Mouse (Mus musculus): Measurements from ENCODE around the gene Gmds. TPM values are rescaled to one million over a fixed set of nuclear protein-coding genes. Genes with fewer than 3 reads are reported as not detected.

Gmds gene
- polyA plus RNA-seq, 1 experiment: 5.2 TPM

- no peak for TF ChIP-seq POLR2A (IDR thresholded peaks at IDR 0.05; ENCODE audit: control insufficient read depth, low read depth, low read length)
- TF ChIP-seq CTCF (IDR thresholded peaks at IDR 0.05; ENCODE audit: control insufficient read depth, insufficient read depth, insufficient replicate concordance, low read depth, low read length): no peak
- Histone ChIP-seq H3K27me3 (ENCODE audit: control insufficient read depth, insufficient read depth, low read length) (no peaks in the 10 kb centered on the region), H3K4me3 (ENCODE audit: control insufficient read depth, low read depth, low read length) (no peak overlapping the region), H3K27ac (ENCODE audit: control insufficient read depth, insufficient read depth, low read depth, low read length) (no peak overlapping the region), H3K36me3 (ENCODE audit: control insufficient read depth, insufficient read depth, low read length) (no peaks in the 10 kb centered on the region), H3K4me1 (ENCODE audit: control insufficient read depth, insufficient read depth, low read length) (no peaks in the 10 kb centered on the region)
Measured at GRCm38 (mm10) chr13:32158240-32158639, 180.3 kb downstream of the Gmds start.

GRCm38 (mm10) chr13:32145916-32146315 lies 192.6 kb downstream of the Gmds start:
- TF ChIP-seq POLR2A (IDR thresholded peaks at IDR 0.05; ENCODE audit: control insufficient read depth, low read depth, low read length) (no peak), CTCF (IDR thresholded peaks at IDR 0.05; ENCODE audit: control insufficient read depth, insufficient read depth, insufficient replicate concordance, low read depth, low read length) (no peak)

GRCm38 (mm10) chr13:32145179-32145578 lies 193.4 kb downstream of the Gmds start:
- H3K4me1 ChIP-seq (ENCODE audit: control insufficient read depth, insufficient read depth, low read length): no peaks in the 10 kb centered on the region
- TF ChIP-seq POLR2A (IDR thresholded peaks at IDR 0.05; ENCODE audit: control insufficient read depth, low read depth, low read length) (no peak), CTCF (IDR thresholded peaks at IDR 0.05; ENCODE audit: control insufficient read depth, insufficient read depth, insufficient replicate concordance, low read depth, low read length) (no peak)
- H3K36me3 ChIP-seq (ENCODE audit: control insufficient read depth, insufficient read depth, low read length): no peaks in the 10 kb centered on the region
- no peaks in the 10 kb centered on the region for H3K27me3 ChIP-seq (ENCODE audit: control insufficient read depth, insufficient read depth, low read length)
- no peak overlapping the region for H3K4me3 ChIP-seq (ENCODE audit: control insufficient read depth, low read depth, low read length)
- no peak overlapping the region for H3K27ac ChIP-seq (ENCODE audit: control insufficient read depth, insufficient read depth, low read depth, low read length)

More at GRCm38 (mm10) chr13:32145916-32146315, 192.6 kb downstream of the Gmds start:
- no peak overlapping the region for H3K27ac ChIP-seq (ENCODE audit: control insufficient read depth, insufficient read depth, low read depth, low read length)
- H3K27me3 ChIP-seq (ENCODE audit: control insufficient read depth, insufficient read depth, low read length): no peaks in the 10 kb centered on the region
- H3K36me3 ChIP-seq (ENCODE audit: control insufficient read depth, insufficient read depth, low read length): no peaks in the 10 kb centered on the region
- no peak overlapping the region for H3K4me3 ChIP-seq (ENCODE audit: control insufficient read depth, low read depth, low read length)
- no peaks in the 10 kb centered on the region for H3K4me1 ChIP-seq (ENCODE audit: control insufficient read depth, insufficient read depth, low read length)

GRCm38 (mm10) chr13:32143651-32144050 lies 194.9 kb downstream of the Gmds start:
- H3K4me1 ChIP-seq (ENCODE audit: control insufficient read depth, insufficient read depth, low read length): no peaks in the 10 kb centered on the region
- no peak for TF ChIP-seq POLR2A (IDR thresholded peaks at IDR 0.05; ENCODE audit: control insufficient read depth, low read depth, low read length)
- no peak for TF ChIP-seq CTCF (IDR thresholded peaks at IDR 0.05; ENCODE audit: control insufficient read depth, insufficient read depth, insufficient replicate concordance, low read depth, low read length)
- H3K27me3 ChIP-seq (ENCODE audit: control insufficient read depth, insufficient read depth, low read length): no peaks in the 10 kb centered on the region
- no peak overlapping the region for H3K4me3 ChIP-seq (ENCODE audit: control insufficient read depth, low read depth, low read length)
- no peaks in the 10 kb centered on the region for H3K36me3 ChIP-seq (ENCODE audit: control insufficient read depth, insufficient read depth, low read length)
- no peak overlapping the region for H3K27ac ChIP-seq (ENCODE audit: control insufficient read depth, insufficient read depth, low read depth, low read length)

GRCm38 (mm10) chr13:32134663-32135273 lies 203.8 kb downstream of the Gmds start:
- Histone ChIP-seq H3K36me3 (ENCODE audit: control insufficient read depth, insufficient read depth, low read length) (no peaks in the 10 kb centered on the region), H3K4me3 (ENCODE audit: control insufficient read depth, low read depth, low read length) (no peak overlapping the region), H3K27me3 (ENCODE audit: control insufficient read depth, insufficient read depth, low read length) (no peaks in the 10 kb centered on the region), H3K4me1 (ENCODE audit: control insufficient read depth, insufficient read depth, low read length) (no peaks in the 10 kb centered on the region), H3K27ac (ENCODE audit: control insufficient read depth, insufficient read depth, low read depth, low read length) (no peak overlapping the region)
- TF ChIP-seq POLR2A (IDR thresholded peaks at IDR 0.05; ENCODE audit: control insufficient read depth, low read depth, low read length): no peak
- TF ChIP-seq CTCF (IDR thresholded peaks at IDR 0.05; ENCODE audit: control insufficient read depth, insufficient read depth, insufficient replicate concordance, low read depth, low read length): no peak

GRCm38 (mm10) chr13:32129970-32130369 lies 208.6 kb downstream of the Gmds start:
- H3K4me3 ChIP-seq (ENCODE audit: control insufficient read depth, low read depth, low read length): no peak overlapping the region
- no peaks in the 10 kb centered on the region for H3K4me1 ChIP-seq (ENCODE audit: control insufficient read depth, insufficient read depth, low read length)
- H3K27ac ChIP-seq (ENCODE audit: control insufficient read depth, insufficient read depth, low read depth, low read length): no peak overlapping the region
- H3K36me3 ChIP-seq (ENCODE audit: control insufficient read depth, insufficient read depth, low read length): no peaks in the 10 kb centered on the region
- no peaks in the 10 kb centered on the region for H3K27me3 ChIP-seq (ENCODE audit: control insufficient read depth, insufficient read depth, low read length)
- TF ChIP-seq CTCF (IDR thresholded peaks at IDR 0.05; ENCODE audit: control insufficient read depth, insufficient read depth, insufficient replicate concordance, low read depth, low read length) (no peak), POLR2A (IDR thresholded peaks at IDR 0.05; ENCODE audit: control insufficient read depth, low read depth, low read length) (no peak)

- H3K27ac ChIP-seq (ENCODE audit: control insufficient read depth, insufficient read depth, low read depth, low read length): no peak overlapping the region
- no peak overlapping the region for H3K4me3 ChIP-seq (ENCODE audit: control insufficient read depth, low read depth, low read length)
- H3K27me3 ChIP-seq (ENCODE audit: control insufficient read depth, insufficient read depth, low read length): no peaks in the 10 kb centered on the region
- no peaks in the 10 kb centered on the region for H3K36me3 ChIP-seq (ENCODE audit: control insufficient read depth, insufficient read depth, low read length)
- no peaks in the 10 kb centered on the region for H3K4me1 ChIP-seq (ENCODE audit: control insufficient read depth, insufficient read depth, low read length)
- TF ChIP-seq POLR2A (IDR thresholded peaks at IDR 0.05; ENCODE audit: control insufficient read depth, low read depth, low read length): no peak
- no peak for TF ChIP-seq CTCF (IDR thresholded peaks at IDR 0.05; ENCODE audit: control insufficient read depth, insufficient read depth, insufficient replicate concordance, low read depth, low read length)
Measured at GRCm38 (mm10) chr13:32118386-32118785, 220.2 kb downstream of the Gmds start.

All from testis, adult 2 months (tissue).